ENCODE assay signal across 11 mouse cellular contexts in the genomic region with DNA sequence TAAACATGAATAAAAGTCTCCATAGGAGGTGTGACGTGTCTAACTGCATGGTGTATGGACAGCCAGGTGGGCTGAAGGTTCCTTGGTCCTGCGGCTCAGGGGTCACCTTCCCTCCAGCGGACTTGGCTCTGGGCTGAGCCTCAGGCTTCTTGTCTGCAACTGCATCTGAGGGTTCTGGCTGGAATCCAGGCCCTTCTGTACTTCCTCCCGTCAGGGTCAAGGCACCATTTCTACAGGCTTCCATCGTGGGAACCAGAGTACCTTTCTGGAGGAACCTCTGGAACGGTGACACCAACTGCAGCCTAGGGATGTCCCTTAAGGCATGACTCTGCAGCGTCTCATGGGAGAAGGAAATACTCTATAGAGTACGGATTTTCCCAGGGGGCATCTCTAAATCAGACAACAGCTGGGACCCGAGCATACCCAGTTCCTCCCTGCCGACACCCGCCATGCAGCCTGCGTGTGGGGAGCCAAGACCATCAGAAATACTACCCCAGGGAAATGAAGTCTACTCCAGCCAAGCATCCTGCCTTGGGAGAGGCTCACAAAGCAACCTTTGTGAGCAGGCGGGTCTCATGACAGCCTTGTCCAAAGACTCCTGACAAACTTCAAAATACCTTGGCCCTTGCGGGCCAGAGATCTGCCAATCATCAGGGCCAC. TPM values are rescaled to one million over a fixed set of nuclear protein-coding genes. Genes with fewer than 3 reads are reported as not detected.
DNase-seq lines count a peak whose midpoint lies in the region; ATAC-seq and TF ChIP-seq lines count a peak whose summit lies in the region.
"Had no signal": no experiment of that assay in that cellular context is flagged by ENCODE, and none has a peak within 500 bp of the region (broad histone marks: within the 10 kb centered on the region; RNA-seq: fewer than 3 reads in every experiment).

No protein-coding gene starts in this region.

- H3K4me3 ChIP-seq in forebrain, embryonic 14.5 days (ENCODE audit: low read depth, low read length), result no peak overlapping the region
- H3K4me3 ChIP-seq in forebrain, embryonic 11.5 days (ENCODE audit: low read depth, low read length), result no peak overlapping the region
- H3K4me3 ChIP-seq in lung, postnatal 0 days (ENCODE audit: low read depth, low read length), result no peak overlapping the region
- no peak overlapping the region for H3K4me3 ChIP-seq in forebrain, embryonic 15.5 days
- H3K4me3 ChIP-seq: midbrain, embryonic 13.5 days; neural tube, embryonic 13.5 days had no signal

- no peak for TF ChIP-seq EP300 in lung, postnatal 0 days (IDR thresholded peaks at IDR 0.05)

- H3K4me2 ChIP-seq in forebrain, embryonic 14.5 days (ENCODE audit: low read length), result no peak overlapping the region
- no peak overlapping the region for H3K4me2 ChIP-seq in forebrain, embryonic 11.5 days (ENCODE audit: low read depth, low read length, severe bottlenecking)
- no peak overlapping the region for H3K4me2 ChIP-seq in lung, postnatal 0 days (replicated peaks; ENCODE audit: low read depth, low read length)
- no peak overlapping the region for H3K4me2 ChIP-seq in forebrain, embryonic 15.5 days (replicated peaks)
- H3K4me2 ChIP-seq: midbrain, embryonic 13.5 days; neural tube, embryonic 13.5 days had no signal

- peaks cover 11% of the 10 kb centered on the region for H3K4me1 ChIP-seq in forebrain, embryonic 14.5 days (ENCODE audit: control insufficient read depth, insufficient read depth, low read length)
- no peaks in the 10 kb centered on the region; the same call in 1 of the 2 replicates for H3K4me1 ChIP-seq in forebrain, embryonic 11.5 days (replicated peaks; ENCODE audit: control insufficient read depth, insufficient read depth, low read length)
- H3K4me1 ChIP-seq in lung, postnatal 0 days (ENCODE audit: insufficient read depth, low read depth, low read length), result no peaks in the 10 kb centered on the region
- H3K4me1 ChIP-seq in forebrain, embryonic 15.5 days, result peaks cover 19% of the 10 kb centered on the region

- peak overlapping the region; percentile 44; the same call in 1 of the 2 replicates for H3K27ac ChIP-seq in forebrain, embryonic 14.5 days (ENCODE audit: low read depth, low read length)
- H3K27ac ChIP-seq in forebrain, embryonic 11.5 days (ENCODE audit: low read depth, low read length), result no peak overlapping the region
- H3K27ac ChIP-seq in lung, postnatal 0 days (ENCODE audit: low read length), result no peak overlapping the region
- 0 out of 2 replicates have a peak overlapping the region, but pooled peaks have one; percentile 6 for H3K27ac ChIP-seq in forebrain, embryonic 15.5 days (replicated peaks)
- H3K27ac ChIP-seq: midbrain, embryonic 13.5 days had no signal

- peak; percentile 57 for ATAC-seq in forebrain, embryonic 14.5 days
- ATAC-seq in forebrain, embryonic 11.5 days (replicated peaks; ENCODE audit: low FRiP score), result no peak
- ATAC-seq in lung, postnatal 0 days, result no peak
- ATAC-seq in forebrain, embryonic 15.5 days (replicated peaks), result peak; percentile 33
- ATAC-seq: midbrain, embryonic 13.5 days had no signal

- WGBS in forebrain, embryonic 14.5 days, result 57% methylated on average over 14 of the region's 14 CpGs
- 89% methylated on average over 14 of the region's 14 CpGs for WGBS in forebrain, embryonic 11.5 days
- 49% methylated on average over 14 of the region's 14 CpGs for WGBS in lung, postnatal 0 days
- 48% methylated on average over 14 of the region's 14 CpGs for WGBS in forebrain, embryonic 15.5 days

- TF ChIP-seq CTCF in lung, postnatal 0 days (IDR thresholded peaks at IDR 0.05), result no peak

- H3K9ac ChIP-seq in forebrain, embryonic 14.5 days (ENCODE audit: low read length), result no peak overlapping the region
- H3K9ac ChIP-seq in forebrain, embryonic 11.5 days (ENCODE audit: low read length), result no peak overlapping the region
- H3K9ac ChIP-seq in lung, postnatal 0 days (replicated peaks; ENCODE audit: low read depth), result no peak overlapping the region
- no peak overlapping the region for H3K9ac ChIP-seq in forebrain, embryonic 15.5 days (replicated peaks)
- H3K9ac ChIP-seq: midbrain, embryonic 13.5 days; neural tube, embryonic 13.5 days had no signal

- peak; percentile 50 for DNase-seq in forebrain, embryonic 14.5 days (ENCODE audit: low spot score)
- no peak for DNase-seq in forebrain, embryonic 11.5 days (ENCODE audit: low spot score)
- peak; percentile 18 for DNase-seq in lung, postnatal 0 days (ENCODE audit: low spot score)
- DNase-seq in lung, postnatal 25 days (ENCODE audit: low spot score), result no peak
- DNase-seq in kidney, postnatal 36 days, result peak; percentile 25 to 55
- no peak for DNase-seq in embryo, embryonic 11 days
- DNase-seq: right cerebral cortex, adult 18-20 months; thymus, postnatal 25 days had no signal

- no peaks in the 10 kb centered on the region for H3K27me3 ChIP-seq in forebrain, embryonic 14.5 days (replicated peaks; ENCODE audit: control insufficient read depth, insufficient read depth, low read length)
- no peaks in the 10 kb centered on the region for H3K27me3 ChIP-seq in forebrain, embryonic 11.5 days (ENCODE audit: control insufficient read depth, insufficient read depth, low read length)
- no peaks in the 10 kb centered on the region for H3K27me3 ChIP-seq in lung, postnatal 0 days (replicated peaks; ENCODE audit: insufficient read depth, low read length)
- H3K27me3 ChIP-seq in forebrain, embryonic 15.5 days, result no peaks in the 10 kb centered on the region
- H3K27me3 ChIP-seq: midbrain, embryonic 13.5 days; neural tube, embryonic 13.5 days had no signal

- no peaks in the 10 kb centered on the region for H3K36me3 ChIP-seq in forebrain, embryonic 14.5 days (ENCODE audit: control insufficient read depth, insufficient read depth, low read length)
- H3K36me3 ChIP-seq in forebrain, embryonic 11.5 days (ENCODE audit: control insufficient read depth, insufficient read depth, low read length), result no peaks in the 10 kb centered on the region
- no peaks in the 10 kb centered on the region for H3K36me3 ChIP-seq in lung, postnatal 0 days (ENCODE audit: insufficient read depth, low read length)
- H3K36me3 ChIP-seq in forebrain, embryonic 15.5 days, result no peaks in the 10 kb centered on the region
- H3K36me3 ChIP-seq: midbrain, embryonic 13.5 days; neural tube, embryonic 13.5 days had no signal

- H3K9me3 ChIP-seq in forebrain, embryonic 14.5 days (replicated peaks; ENCODE audit: control insufficient read depth, low read length), result no peaks in the 10 kb centered on the region
- peaks cover 3% of the 10 kb centered on the region; the same call in 1 of the 2 replicates for H3K9me3 ChIP-seq in forebrain, embryonic 11.5 days (ENCODE audit: control insufficient read depth, low read length)
- no peaks in the 10 kb centered on the region for H3K9me3 ChIP-seq in lung, postnatal 0 days (ENCODE audit: low read length)
- no peaks in the 10 kb centered on the region for H3K9me3 ChIP-seq in forebrain, embryonic 15.5 days
- H3K9me3 ChIP-seq: midbrain, embryonic 13.5 days; neural tube, embryonic 13.5 days had no signal

RNA-seq across cellular contexts. Expression of gene Slc7a1, which starts 15.7 kb away (rescaled TPM):
- polyA plus RNA-seq in forebrain, embryonic 14.5 days (2014; fragmentation: Nextera tagmentation; extraction: Ambion mirVana), result 30.0 and 44.2 TPM in 2 replicates
- 28.1 and 32.9 TPM in 2 replicates for polyA plus RNA-seq in forebrain, embryonic 11.5 days (2014; fragmentation: Nextera tagmentation; extraction: Ambion mirVana)
- polyA plus RNA-seq in lung, postnatal 0 days (2015; fragmentation: Nextera tagmentation; extraction: Ambion mirVana), result 5.8 and 6.0 TPM in 2 replicates
- 32.4 and 37.5 TPM in 2 replicates for polyA plus RNA-seq in forebrain, embryonic 15.5 days (2015; fragmentation: Nextera tagmentation; extraction: Ambion mirVana)

Comparison
In these comparisons a context has a peak if more than half of its experiments do, and no peak if none do; other contexts are left out.
1. ATAC-seq: peak in forebrain, embryonic 14.5 days (single experiment) and forebrain, embryonic 15.5 days (single experiment); none in forebrain, embryonic 11.5 days (single experiment) and lung, postnatal 0 days (single experiment).
2. DNase-seq: peak in forebrain, embryonic 14.5 days (single experiment), lung, postnatal 0 days (single experiment) and kidney, postnatal 36 days (2 of 2); none in forebrain, embryonic 11.5 days (single experiment), lung, postnatal 25 days (single experiment) and embryo, embryonic 11 days (single experiment).
3. H3K27ac ChIP-seq: peak in forebrain, embryonic 14.5 days (single experiment) and forebrain, embryonic 15.5 days (single experiment); none in forebrain, embryonic 11.5 days (single experiment) and lung, postnatal 0 days (single experiment).